Mouse (Mus musculus): ENCODE data around the gene Faim2. TPM values are rescaled to one million over a fixed set of nuclear protein-coding genes. Genes with fewer than 3 reads are reported as not detected.

Faim2 gene
- total and polyA plus RNA-seq, 2 experiments from 2014 or later: not detected

DNA sequence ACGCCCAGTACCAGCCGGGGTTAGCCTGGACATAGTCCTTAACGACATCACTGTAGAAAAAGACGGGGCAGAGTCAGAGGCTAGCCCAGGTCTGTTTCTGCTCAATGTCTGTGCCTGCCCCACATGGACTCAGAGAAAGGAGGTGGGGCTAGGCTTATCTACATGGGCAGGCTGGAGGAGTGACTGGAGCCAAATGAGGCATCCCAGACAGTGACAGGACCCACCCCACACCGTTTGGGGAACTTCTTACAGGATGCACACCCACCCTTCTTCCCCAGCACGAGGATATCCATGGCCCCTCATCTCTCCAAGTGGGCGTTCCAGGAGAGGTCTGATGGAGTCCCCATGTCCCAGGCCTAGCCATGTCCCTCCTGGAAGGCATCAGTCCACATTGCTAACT, 7.7 kb downstream of the Faim2 start:
- peaks cover 45% of the 10 kb centered on the region for H3K27me3 ChIP-seq (ENCODE audit: control insufficient read depth, insufficient read depth, low read length)
- DNase-seq (ENCODE audit: low spot score) (no peak), ATAC-seq (ENCODE audit: insufficient read depth, low read depth) (no peak)
- no peak overlapping the region for H3K4me2 ChIP-seq (ENCODE audit: low read depth, low read length)
- no peaks in the 10 kb centered on the region for H3K4me1 ChIP-seq (ENCODE audit: control insufficient read depth, insufficient read depth)
- no peaks in the 10 kb centered on the region for H3K9me3 ChIP-seq (replicated peaks; ENCODE audit: control insufficient read depth, low read length)
- H3K4me3 ChIP-seq (ENCODE audit: low read depth, low read length): no peak overlapping the region
- TF ChIP-seq CTCF (IDR thresholded peaks at IDR 0.05; ENCODE audit: low read depth): no peak
- TF ChIP-seq EP300 (IDR thresholded peaks at IDR 0.05; ENCODE audit: low read depth): no peak
- H3K27ac ChIP-seq (ENCODE audit: low read depth): no peak overlapping the region
- no peaks in the 10 kb centered on the region for H3K36me3 ChIP-seq (replicated peaks; ENCODE audit: control insufficient read depth, insufficient read depth, low read length)
- H3K9ac ChIP-seq (replicated peaks; ENCODE audit: low read depth, low read length): no peak overlapping the region
- WGBS: 52% methylated on average over 7 of the region's 7 CpGs

DNA sequence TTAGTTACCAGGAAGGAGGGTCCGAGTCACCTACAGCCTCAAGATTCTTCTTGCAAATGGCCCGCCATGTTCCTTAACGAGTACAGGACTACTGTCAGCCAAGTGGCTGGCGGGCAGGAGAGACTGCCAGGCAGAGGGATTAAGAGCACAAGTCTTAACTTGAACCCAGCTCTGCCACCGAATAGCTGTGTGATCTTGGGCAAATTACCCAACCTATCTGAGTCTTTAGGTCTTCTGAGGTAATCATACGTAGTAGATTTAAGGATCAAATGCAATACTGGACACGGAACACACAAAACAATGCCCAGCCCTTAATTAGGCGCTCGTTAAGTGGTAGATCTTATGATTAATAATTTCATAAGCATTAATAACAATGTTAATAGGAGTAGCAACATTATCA, 8.3 kb downstream of the Faim2 start:
- no peak for ATAC-seq (ENCODE audit: insufficient read depth, low read depth)
- WGBS: 85% methylated on average over 9 of the region's 9 CpGs

DNA sequence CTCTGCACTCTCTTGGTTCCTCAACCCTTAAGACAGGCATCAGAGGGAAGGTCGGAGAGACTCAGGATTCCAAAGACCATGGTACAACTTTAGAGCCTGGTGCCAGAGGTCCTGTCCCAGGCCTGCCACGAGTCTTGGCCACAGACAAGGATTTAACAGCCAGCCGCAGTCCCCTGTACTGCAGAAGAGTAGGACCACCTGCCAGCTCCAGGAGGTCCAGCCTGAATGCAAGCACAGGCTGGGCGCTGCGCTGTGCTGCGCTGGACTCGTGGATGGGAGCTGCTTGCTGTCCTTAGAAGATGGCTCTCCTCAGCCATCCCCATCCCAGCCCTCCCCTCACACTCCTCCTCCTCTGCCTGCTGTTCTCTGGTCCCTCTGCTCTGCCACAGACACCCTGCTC, 10.2 kb downstream of the Faim2 start:
- H3K27me3 ChIP-seq (ENCODE audit: control insufficient read depth, insufficient read depth, low read length): peaks cover 42% of the 10 kb centered on the region
- no peak overlapping the region for H3K9ac ChIP-seq (replicated peaks; ENCODE audit: low read depth, low read length)
- H3K27ac ChIP-seq (ENCODE audit: low read depth): no peak overlapping the region
- H3K36me3 ChIP-seq (replicated peaks; ENCODE audit: control insufficient read depth, insufficient read depth, low read length): no peaks in the 10 kb centered on the region
- H3K4me3 ChIP-seq (ENCODE audit: low read depth, low read length): no peak overlapping the region
- no peaks in the 10 kb centered on the region for H3K9me3 ChIP-seq (replicated peaks; ENCODE audit: control insufficient read depth, low read length)
- no peak overlapping the region for H3K4me2 ChIP-seq (ENCODE audit: low read depth, low read length)
- WGBS: 55% methylated on average over 7 of the region's 7 CpGs
- ATAC-seq (ENCODE audit: insufficient read depth, low read depth) (no peak), DNase-seq (ENCODE audit: low spot score) (no peak)
- TF ChIP-seq EP300 (IDR thresholded peaks at IDR 0.05; ENCODE audit: low read depth): no peak
- TF ChIP-seq CTCF (IDR thresholded peaks at IDR 0.05; ENCODE audit: low read depth): no peak
- no peaks in the 10 kb centered on the region for H3K4me1 ChIP-seq (ENCODE audit: control insufficient read depth, insufficient read depth)

More for the DNA sequence above, 8.3 kb downstream of the Faim2 start:
- TF ChIP-seq CTCF (IDR thresholded peaks at IDR 0.05; ENCODE audit: low read depth) (no peak), EP300 (IDR thresholded peaks at IDR 0.05; ENCODE audit: low read depth) (no peak)
- Histone ChIP-seq H3K27ac (ENCODE audit: low read depth) (no peak overlapping the region), H3K36me3 (replicated peaks; ENCODE audit: control insufficient read depth, insufficient read depth, low read length) (no peaks in the 10 kb centered on the region), H3K9ac (replicated peaks; ENCODE audit: low read depth, low read length) (no peak overlapping the region), H3K4me3 (ENCODE audit: low read depth, low read length) (no peak overlapping the region), H3K4me2 (ENCODE audit: low read depth, low read length) (no peak overlapping the region), H3K9me3 (replicated peaks; ENCODE audit: control insufficient read depth, low read length) (no peaks in the 10 kb centered on the region), H3K27me3 (ENCODE audit: control insufficient read depth, insufficient read depth, low read length) (peaks cover 42% of the 10 kb centered on the region), H3K4me1 (ENCODE audit: control insufficient read depth, insufficient read depth) (no peaks in the 10 kb centered on the region)
- DNase-seq (ENCODE audit: low spot score): no peak

DNA sequence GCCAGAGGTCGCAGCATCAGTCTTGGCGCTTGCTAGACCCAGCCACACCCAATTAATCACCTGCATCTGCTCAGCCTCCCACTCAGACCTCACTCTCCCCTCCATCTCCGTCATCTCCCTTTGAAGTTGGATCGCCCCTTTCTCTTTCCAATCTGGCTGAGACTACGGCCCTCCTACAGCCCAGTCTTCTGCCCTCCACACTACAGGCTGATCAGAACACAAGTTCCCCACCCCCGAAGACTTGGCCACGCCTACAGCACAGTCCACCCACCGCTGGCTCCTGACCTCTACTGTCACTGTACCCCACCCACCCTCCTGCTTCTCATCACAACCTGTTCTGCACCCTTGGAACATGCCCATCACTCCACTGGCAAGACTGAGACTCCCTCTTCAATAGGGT, 11.2 kb downstream of the Faim2 start:
- H3K36me3 ChIP-seq (replicated peaks; ENCODE audit: control insufficient read depth, insufficient read depth, low read length): no peaks in the 10 kb centered on the region
- ATAC-seq (ENCODE audit: insufficient read depth, low read depth) (no peak), DNase-seq (ENCODE audit: low spot score) (no peak)
- H3K4me3 ChIP-seq (ENCODE audit: low read depth, low read length): no peak overlapping the region
- no peaks in the 10 kb centered on the region for H3K4me1 ChIP-seq (ENCODE audit: control insufficient read depth, insufficient read depth)
- H3K9me3 ChIP-seq (replicated peaks; ENCODE audit: control insufficient read depth, low read length): no peaks in the 10 kb centered on the region
- no peak overlapping the region for H3K4me2 ChIP-seq (ENCODE audit: low read depth, low read length)
- H3K9ac ChIP-seq (replicated peaks; ENCODE audit: low read depth, low read length): no peak overlapping the region
- TF ChIP-seq EP300 (IDR thresholded peaks at IDR 0.05; ENCODE audit: low read depth) (no peak), CTCF (IDR thresholded peaks at IDR 0.05; ENCODE audit: low read depth) (no peak)
- H3K27me3 ChIP-seq (ENCODE audit: control insufficient read depth, insufficient read depth, low read length): peaks cover 32% of the 10 kb centered on the region
- WGBS: 53% methylated on average over 8 of the region's 8 CpGs
- no peak overlapping the region for H3K27ac ChIP-seq (ENCODE audit: low read depth)

DNA sequence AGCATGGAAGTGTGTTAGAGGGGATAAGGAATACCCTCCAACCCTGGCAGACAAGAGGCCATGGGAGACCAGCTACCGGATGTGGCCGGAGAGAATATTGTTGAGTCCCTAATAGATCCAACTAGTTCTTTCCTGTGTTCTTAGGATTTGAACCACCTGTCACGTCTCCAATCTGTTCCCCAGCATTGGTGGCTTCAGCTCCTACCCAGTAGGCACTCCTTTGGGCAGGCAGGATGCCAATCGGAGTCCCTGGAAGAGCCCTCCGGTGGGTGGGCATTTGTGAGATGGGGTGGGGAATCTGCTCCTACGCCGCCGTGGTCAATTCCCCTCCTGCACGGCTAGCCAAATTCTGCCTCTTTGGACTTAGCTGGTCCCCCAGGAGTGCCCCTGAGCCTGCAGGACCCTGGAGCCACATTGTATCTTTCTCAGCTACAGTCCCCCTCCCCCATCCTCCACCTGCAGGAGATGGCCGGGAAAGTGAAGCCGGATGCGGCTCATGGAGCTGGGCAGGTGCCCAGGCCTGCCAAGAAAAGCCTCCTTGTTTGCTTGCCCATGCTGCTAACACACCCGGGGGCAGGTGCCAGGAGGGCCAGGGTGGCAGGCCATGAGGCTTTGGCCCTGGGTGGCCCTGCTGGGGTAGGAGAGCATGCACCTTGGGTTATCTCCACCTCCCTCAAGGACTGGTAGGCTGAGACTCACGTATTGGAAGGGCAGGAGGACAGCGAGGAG, 16.0 kb downstream of the Faim2 start:
- H3K9ac ChIP-seq (replicated peaks; ENCODE audit: low read depth, low read length): no peak overlapping the region
- no peak overlapping the region for H3K27ac ChIP-seq (ENCODE audit: low read depth)
- DNase-seq (ENCODE audit: low spot score) (no peak), ATAC-seq (ENCODE audit: insufficient read depth, low read depth) (no peak)
- H3K36me3 ChIP-seq (replicated peaks; ENCODE audit: control insufficient read depth, insufficient read depth, low read length): no peaks in the 10 kb centered on the region
- H3K4me2 ChIP-seq (ENCODE audit: low read depth, low read length): no peak overlapping the region
- WGBS: 77% methylated on average over 15 of the region's 15 CpGs
- H3K4me1 ChIP-seq (ENCODE audit: control insufficient read depth, insufficient read depth): no peaks in the 10 kb centered on the region
- H3K27me3 ChIP-seq (ENCODE audit: control insufficient read depth, insufficient read depth, low read length): peaks cover 7% of the 10 kb centered on the region; the same call in 1 of the 2 replicates
- no peaks in the 10 kb centered on the region for H3K9me3 ChIP-seq (replicated peaks; ENCODE audit: control insufficient read depth, low read length)
- no peak for TF ChIP-seq CTCF (IDR thresholded peaks at IDR 0.05; ENCODE audit: low read depth)
- no peak for TF ChIP-seq EP300 (IDR thresholded peaks at IDR 0.05; ENCODE audit: low read depth)
- H3K4me3 ChIP-seq (ENCODE audit: low read depth, low read length): no peak overlapping the region

DNA sequence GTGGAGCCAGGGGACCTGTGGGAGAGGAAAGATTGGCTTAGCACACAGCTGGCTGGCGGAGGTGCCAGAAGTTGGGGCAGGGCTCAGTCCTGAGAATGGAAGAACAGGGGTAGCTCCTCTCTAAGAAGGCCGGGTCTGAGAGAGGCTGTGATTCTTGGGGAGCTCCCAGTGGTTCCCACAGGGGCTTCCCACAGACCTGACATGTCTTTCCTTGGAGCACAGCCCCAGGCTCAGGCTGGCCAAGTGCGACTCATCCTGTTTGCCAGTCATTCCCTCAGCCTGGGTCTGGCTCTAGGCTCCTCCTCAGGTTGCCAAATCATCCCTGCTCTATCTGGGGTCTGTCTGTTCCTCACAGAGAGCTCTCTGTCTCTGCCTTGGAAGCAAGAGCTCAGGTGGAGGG, 17.3 kb downstream of the Faim2 start:
- Histone ChIP-seq H3K9ac (replicated peaks; ENCODE audit: low read depth, low read length) (no peak overlapping the region), H3K27me3 (ENCODE audit: control insufficient read depth, insufficient read depth, low read length) (peaks cover 17% of the 10 kb centered on the region), H3K4me3 (ENCODE audit: low read depth, low read length) (no peak overlapping the region), H3K9me3 (replicated peaks; ENCODE audit: control insufficient read depth, low read length) (no peaks in the 10 kb centered on the region), H3K27ac (ENCODE audit: low read depth) (no peak overlapping the region), H3K36me3 (replicated peaks; ENCODE audit: control insufficient read depth, insufficient read depth, low read length) (no peaks in the 10 kb centered on the region), H3K4me1 (ENCODE audit: control insufficient read depth, insufficient read depth) (0 out of 2 replicates have a peak, but pooled peaks cover 4% of the 10 kb centered on the region), H3K4me2 (ENCODE audit: low read depth, low read length) (no peak overlapping the region)
- TF ChIP-seq CTCF (IDR thresholded peaks at IDR 0.05; ENCODE audit: low read depth): no peak
- TF ChIP-seq EP300 (IDR thresholded peaks at IDR 0.05; ENCODE audit: low read depth): no peak
- no peak for ATAC-seq (ENCODE audit: insufficient read depth, low read depth)
- no peak for DNase-seq (ENCODE audit: low spot score)
- WGBS: 62% methylated on average over 3 of the region's 3 CpGs
